Mouse (Mus musculus) heart, postnatal 0 days (tissue): ENCODE measurements around the gene Lrit3. TPM values are rescaled to one million over a fixed set of nuclear protein-coding genes. Genes with fewer than 3 reads are reported as not detected.

Experiments used
- ATAC-seq: fragments of 200-750 bp; cut with Nextera tagmentation; 2 replicates; pipeline ENCODE4 v1.8.0; 2017; ENCODE audit warnings: low read depth, moderate number of reproducible peaks, moderate library complexity; ENCODE audit not compliant: insufficient read depth
- DNase-seq: peaks from one replicate; pipeline ENCODE4 v3.0.0-alpha.2; 2016; ENCODE audit warnings: low spot score
- H3K27ac ChIP-seq: fragments of 300-500 bp; sonication (generic); 2 replicates; pipeline ENCODE4 v1.5.1; 2014; ENCODE audit warnings: low read depth, mild to moderate bottlenecking
- H3K27me3 ChIP-seq: fragments of 300-500 bp; sonication (generic); 2 replicates; pipeline ENCODE4 v1.6.1; 2014; ENCODE audit warnings: low read length, mixed read lengths; ENCODE audit not compliant: control insufficient read depth, insufficient read depth
- H3K36me3 ChIP-seq: fragments of 300-500 bp; sonication (generic); replicated peaks from 2 replicates; pipeline ENCODE4 v1.6.1; 2014; ENCODE audit warnings: low read length, mixed read lengths; ENCODE audit not compliant: control insufficient read depth, insufficient read depth
- H3K4me1 ChIP-seq: fragments of 300-500 bp; sonication (generic); 2 replicates; pipeline ENCODE4 v1.6.1; 2014; ENCODE audit warnings: antibody characterized with exemption; ENCODE audit not compliant: control insufficient read depth, insufficient read depth
- H3K4me2 ChIP-seq: fragments of 300-500 bp; sonication (generic); 2 replicates; pipeline ENCODE4 v1.6.1; 2014; ENCODE audit warnings: low read depth, mild to moderate bottlenecking, low read length, moderate library complexity
- H3K4me3 ChIP-seq: fragments of 300-500 bp; sonication (generic); 2 replicates; pipeline ENCODE4 v1.5.1; 2014; ENCODE audit warnings: low read depth, low read length
- H3K9ac ChIP-seq: fragments of 300-500 bp; sonication (generic); replicated peaks from 2 replicates; pipeline ENCODE4 v1.6.1; 2014; ENCODE audit warnings: low read depth, low read length, mixed read lengths
- H3K9me3 ChIP-seq: fragments of 300-500 bp; sonication (generic); replicated peaks from 2 replicates; pipeline ENCODE4 v1.6.1; 2016; ENCODE audit warnings: low read length; ENCODE audit not compliant: control insufficient read depth
- CTCF ChIP-seq: IDR thresholded peaks from 2 replicates; pipeline ENCODE4 v1.5.1; 2016; ENCODE audit warnings: antibody characterized with exemption, control low read depth, low read depth
- EP300 ChIP-seq: IDR thresholded peaks from 2 replicates; pipeline ENCODE4 v1.6.1; 2016; ENCODE audit warnings: antibody characterized with exemption, low read depth
- WGBS: fragments of 180-500 bp; shearing (Covaris S2); extraction: QIAGEN DNeasy Blood & Tissue Kit; methylation state at CpG from one replicate; pipeline ENCODE4 v1.1.7; 2014; 5-methylcytosine and 5-hydroxymethylcytosine counted together
- polyA plus RNA-seq: library from polyadenylated mRNA; unstranded; fragments of >200 nt; fragmentation: Nextera tagmentation; extraction: Ambion mirVana; gene quantifications from 2 replicates; pipeline ENCODE4 v1.2.1, GENCODE M21; 2015
- total RNA-seq: library from RNA; depleted of rRNA; stranded (reverse); fragments of >200 nt; gene quantifications from 2 replicates; pipeline ENCODE4 v1.2.3, GENCODE M21; 2014; ENCODE audit warnings: low replicate concordance

Gene Lrit3
- total and polyA plus RNA-seq, 2 experiments from 2014 or later, result not detected

DNA sequence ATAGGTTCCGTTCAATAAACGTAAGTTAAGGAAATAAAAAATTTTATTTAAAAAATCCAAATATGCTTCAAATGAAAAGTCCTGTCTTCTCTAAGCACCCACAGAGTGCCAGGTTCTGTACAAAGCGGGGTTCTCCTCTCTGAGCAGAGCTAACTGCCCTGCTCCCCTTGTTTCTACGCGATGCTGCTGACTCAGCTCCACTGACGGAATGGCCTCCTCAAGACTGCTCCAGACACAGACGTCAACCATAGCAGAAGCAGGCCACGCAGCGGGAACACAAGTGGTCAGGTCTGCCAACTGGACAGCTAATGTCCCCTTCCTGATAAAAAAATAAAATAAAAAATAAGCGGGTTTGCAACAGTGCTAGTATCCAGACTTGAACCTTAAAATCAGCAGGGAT is 21.1 kb upstream of the Lrit3 start:
- Histone ChIP-seq H3K9me3 (no peaks in the 10 kb centered on the region), H3K4me1 (peaks cover 6% of the 10 kb centered on the region), H3K27me3 (no peaks in the 10 kb centered on the region), H3K9ac (no peak overlapping the region), H3K36me3 (peaks cover 40% of the 10 kb centered on the region), H3K4me2 (no peak overlapping the region), H3K27ac (no peak overlapping the region), H3K4me3 (no peak overlapping the region)
- no peak for ATAC-seq
- DNase-seq, result no peak
- TF ChIP-seq EP300 (no peak), CTCF (no peak)
- 88% methylated on average over 10 of the region's 10 CpGs for WGBS

- WGBS, result 75% methylated on average over 4 of the region's 4 CpGs
- no peak overlapping the region for H3K4me3 ChIP-seq
- no peak for DNase-seq
- no peak overlapping the region for H3K9ac ChIP-seq
- H3K4me1 ChIP-seq, result no peaks in the 10 kb centered on the region
- peaks cover 40% of the 10 kb centered on the region for H3K36me3 ChIP-seq
- TF ChIP-seq EP300 (no peak), CTCF (no peak)
- no peak for ATAC-seq
- H3K27ac ChIP-seq, result no peak overlapping the region
- H3K4me2 ChIP-seq, result no peak overlapping the region
- no peaks in the 10 kb centered on the region for H3K9me3 ChIP-seq
- no peaks in the 10 kb centered on the region for H3K27me3 ChIP-seq
These were observed 20.3 kb upstream of the Lrit3 start for GRCm38 (mm10) chr3:129824146-129824545.

DNA sequence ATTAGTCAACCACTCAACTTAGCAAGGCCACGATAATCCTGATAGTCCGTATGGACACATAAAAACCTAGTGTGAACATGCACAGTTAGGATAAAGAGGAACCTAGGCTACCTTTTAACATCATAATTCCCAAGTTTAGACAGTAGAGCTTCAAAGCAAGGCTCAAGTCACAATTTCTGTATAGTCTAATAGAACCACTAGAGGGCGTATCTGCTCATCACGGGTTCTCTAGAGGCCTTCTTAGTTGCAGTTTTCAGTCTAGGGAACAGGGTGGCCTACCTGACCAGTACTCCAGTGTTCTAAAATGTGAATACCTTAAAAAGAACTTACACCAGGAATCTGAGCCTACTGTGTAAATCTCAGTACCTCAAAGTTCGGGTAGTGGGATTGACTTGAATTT is 19.5 kb upstream of the Lrit3 start:
- H3K27ac ChIP-seq, result no peak overlapping the region
- peak; percentile 49 for TF ChIP-seq CTCF
- TF ChIP-seq EP300, result no peak
- H3K27me3 ChIP-seq, result no peaks in the 10 kb centered on the region
- H3K4me2 ChIP-seq, result no peak overlapping the region
- H3K36me3 ChIP-seq, result peaks cover 36% of the 10 kb centered on the region
- H3K4me3 ChIP-seq, result no peak overlapping the region
- WGBS, result 56% methylated on average over 5 of the region's 5 CpGs
- no peaks in the 10 kb centered on the region for H3K4me1 ChIP-seq
- no peaks in the 10 kb centered on the region for H3K9me3 ChIP-seq
- DNase-seq, result peak; percentile 50
- ATAC-seq, result peak; percentile 62
- H3K9ac ChIP-seq, result no peak overlapping the region

- Histone ChIP-seq H3K4me3 (no peak within 1 kb of the TSS), H3K27ac (no peak within 1 kb of the TSS), H3K9me3 (no peaks in the 10 kb centered on the region), H3K27me3 (no peaks in the 10 kb centered on the region), H3K4me2 (no peak within 1 kb of the TSS), H3K36me3 (peaks cover 29% of the 10 kb centered on the region), H3K4me1 (no peaks in the 10 kb centered on the region), H3K9ac (no peak within 1 kb of the TSS)
- TF ChIP-seq CTCF, result no peak
- TF ChIP-seq EP300, result no peak
- DNase-seq (no peak), ATAC-seq (no peak)
- 93% methylated on average over 11 of the region's 11 CpGs for WGBS
These were observed 18.5 kb upstream of the Lrit3 start, which contains the start of gene Rrh for GRCm38 (mm10) chr3:129822206-129822775. TSS of gene Rrh (minus strand) at chr3:129822587.

- no peak for ATAC-seq
- DNase-seq, result no peak
- TF ChIP-seq CTCF (no peak), EP300 (no peak)
- Histone ChIP-seq H3K9ac (no peak overlapping the region), H3K4me3 (no peak overlapping the region), H3K4me1 (no peaks in the 10 kb centered on the region), H3K9me3 (no peaks in the 10 kb centered on the region), H3K4me2 (no peak overlapping the region), H3K27me3 (no peaks in the 10 kb centered on the region), H3K27ac (no peak overlapping the region), H3K36me3 (peaks cover 28% of the 10 kb centered on the region)
- 73% methylated on average over 8 of the region's 8 CpGs for WGBS
These were observed 17.9 kb upstream of the Lrit3 start for GRCm38 (mm10) chr3:129821736-129822135.

DNA sequence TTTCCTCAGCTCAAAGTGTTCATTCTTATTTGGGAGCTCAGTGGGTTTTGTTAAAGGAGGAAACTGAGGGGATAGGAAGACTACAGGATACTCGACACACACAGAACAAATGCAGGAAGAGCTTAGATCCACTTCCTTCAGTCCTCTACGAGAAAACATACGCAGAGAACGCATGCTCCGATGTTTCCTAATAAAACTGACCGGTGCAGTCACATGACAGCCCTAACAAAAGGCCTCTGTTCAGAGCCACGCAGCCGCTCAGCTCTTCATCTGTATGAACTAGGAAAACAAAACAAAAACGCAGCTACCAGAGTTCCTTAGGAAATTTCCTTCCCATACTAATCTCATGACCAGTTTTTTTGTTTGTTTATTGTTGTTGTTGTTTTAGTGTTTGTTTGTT is 17.0 kb upstream of the Lrit3 start:
- H3K9ac ChIP-seq, result no peak overlapping the region
- ATAC-seq (peak; percentile 11; the same call in 1 of the 2 replicates), DNase-seq (peak; percentile 8)
- peaks cover 19% of the 10 kb centered on the region for H3K36me3 ChIP-seq
- H3K27ac ChIP-seq, result no peak overlapping the region
- no peaks in the 10 kb centered on the region for H3K27me3 ChIP-seq
- H3K4me2 ChIP-seq, result no peak overlapping the region
- 69% methylated on average over 9 of the region's 9 CpGs for WGBS
- no peaks in the 10 kb centered on the region for H3K9me3 ChIP-seq
- TF ChIP-seq EP300, result no peak
- no peak overlapping the region for H3K4me3 ChIP-seq
- H3K4me1 ChIP-seq, result no peaks in the 10 kb centered on the region
